Mouse (Mus musculus): Measurements from ENCODE around the gene Exoc6.
A peak's percentile ranks its signal among the peaks of the same experiment; 100 is the strongest.
"Not testable (repeated sequence)": the region's sequence is repeated elsewhere in the genome, so short reads cannot be mapped to it uniquely, and the experiment has no call there.

Exoc6 gene

GRCm38 (mm10) chr19:37550101-37551039, at the start of gene Exoc6:
Gene Exoc6 (plus strand): TSS chr19:37550418.
- DNase-seq (ENCODE audit: low spot score in 2 of 2), result peak; percentile 79 to 80

GRCm38 (mm10) chr19:37502996-37503395, 47.2 kb upstream of the Exoc6 start:
- DNase-seq (ENCODE audit: low spot score in 2 of 2), result peak; percentile 75 to 85

GRCm38 (mm10) chr19:37506066-37506465, 44.2 kb upstream of the Exoc6 start:
- no peak for DNase-seq (ENCODE audit: low spot score in 2 of 2)

- DNase-seq (ENCODE audit: low spot score in 2 of 2), result no peak
Measured at GRCm38 (mm10) chr19:37506614-37507013, 43.6 kb upstream of the Exoc6 start.

GRCm38 (mm10) chr19:37509725-37510124, 40.5 kb upstream of the Exoc6 start:
- DNase-seq (ENCODE audit: low spot score in 2 of 2), result peak; percentile 85 to 89

GRCm38 (mm10) chr19:37514811-37515292, 35.4 kb upstream of the Exoc6 start:
- DNase-seq (ENCODE audit: low spot score in 2 of 2), result peak; percentile 71 to 72

- DNase-seq (ENCODE audit: low spot score in 2 of 2), result no peak
Measured at GRCm38 (mm10) chr19:37517419-37517818, 32.8 kb upstream of the Exoc6 start.

GRCm38 (mm10) chr19:37520740-37521433, 29.3 kb upstream of the Exoc6 start:
- no peak for DNase-seq (ENCODE audit: low spot score in 2 of 2)

GRCm38 (mm10) chr19:37521434-37521781, 28.8 kb upstream of the Exoc6 start:
- DNase-seq (ENCODE audit: low spot score in 2 of 2), result no peak

- DNase-seq (ENCODE audit: low spot score in 2 of 2), result peak; percentile 68 to 72
Measured at GRCm38 (mm10) chr19:37523280-37524062, 26.7 kb upstream of the Exoc6 start.

GRCm38 (mm10) chr19:37525925-37526324, 24.3 kb upstream of the Exoc6 start:
- DNase-seq (ENCODE audit: low spot score in 2 of 2), result no peak

- DNase-seq (ENCODE audit: low spot score in 2 of 2), result no peak
Measured at GRCm38 (mm10) chr19:37526768-37527167, 23.4 kb upstream of the Exoc6 start.

- not testable (repeated sequence) for DNase-seq (ENCODE audit: low spot score in 2 of 2)
Measured at GRCm38 (mm10) chr19:37527736-37528135, 22.5 kb upstream of the Exoc6 start.

GRCm38 (mm10) chr19:37528581-37528980, 21.6 kb upstream of the Exoc6 start:
- no peak for DNase-seq (ENCODE audit: low spot score in 2 of 2)

- DNase-seq (ENCODE audit: low spot score in 2 of 2), result no peak
Measured at GRCm38 (mm10) chr19:37529296-37529695, 20.9 kb upstream of the Exoc6 start.

GRCm38 (mm10) chr19:37529975-37530515, 20.2 kb upstream of the Exoc6 start:
- DNase-seq (ENCODE audit: low spot score in 2 of 2), result peak in 1 of 2 experiments; percentile 57

- no peak for DNase-seq (ENCODE audit: low spot score in 2 of 2)
Measured at GRCm38 (mm10) chr19:37530601-37531000, 19.6 kb upstream of the Exoc6 start.

- no peak for DNase-seq (ENCODE audit: low spot score in 2 of 2)
Measured at GRCm38 (mm10) chr19:37531200-37531845, 18.9 kb upstream of the Exoc6 start.

GRCm38 (mm10) chr19:37533196-37533595, 17.0 kb upstream of the Exoc6 start:
- no peak for DNase-seq (ENCODE audit: low spot score in 2 of 2)

GRCm38 (mm10) chr19:37534737-37535365, 15.4 kb upstream of the Exoc6 start:
- DNase-seq (ENCODE audit: low spot score in 2 of 2), result peak in 1 of 2 experiments; percentile 24
